Mouse (Mus musculus): ENCODE measurements around the gene Naaa.

- no peak for TF ChIP-seq CTCF (IDR thresholded peaks at IDR 0.05; ENCODE audit: borderline replicate concordance, extremely low read depth, insufficient read depth, insufficient read length)
- no peak for TF ChIP-seq POLR2A (IDR thresholded peaks at IDR 0.05; ENCODE audit: borderline replicate concordance, extremely low read depth, insufficient read depth, insufficient read length, poor library complexity, severe bottlenecking)
These were observed 4.6 kb upstream of the Naaa start for GRCm38 (mm10) chr5:92282571-92282970.

All from brain, embryonic 14.5 days (tissue).